Mouse (Mus musculus): ENCODE results near the gene Galnt16. TPM values are rescaled to one million over a fixed set of nuclear protein-coding genes. Genes with fewer than 3 reads are reported as not detected.

The Galnt16 gene
- not detected in 2 replicates for polyA plus RNA-seq (2012)

DNA sequence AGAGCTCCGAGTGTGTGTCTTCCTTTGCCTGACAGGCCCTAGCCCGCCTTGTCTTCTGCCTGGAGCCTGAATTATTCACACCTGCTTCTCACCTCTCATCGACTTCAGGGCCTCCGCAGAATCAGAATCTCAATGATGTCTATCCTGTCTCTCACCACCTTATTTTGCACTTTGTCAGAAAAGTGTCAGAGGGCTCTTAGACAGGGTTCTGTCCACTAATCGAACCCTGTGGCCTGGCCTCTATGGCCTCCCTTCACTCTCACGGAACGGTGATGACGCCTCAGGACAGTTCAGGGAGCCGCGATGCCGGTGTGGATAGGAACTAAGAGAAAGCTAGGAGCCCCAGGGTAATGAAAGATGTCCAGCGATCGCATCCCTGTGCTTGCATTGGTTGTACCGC, at the start of gene Galnt16:
Galnt16 (plus strand) TSS at position 301 of the 400 bp plus-strand sequence.
- TF ChIP-seq GATA1 (IDR thresholded peaks at IDR 0.05; ENCODE audit: low read length): no peak

DNA sequence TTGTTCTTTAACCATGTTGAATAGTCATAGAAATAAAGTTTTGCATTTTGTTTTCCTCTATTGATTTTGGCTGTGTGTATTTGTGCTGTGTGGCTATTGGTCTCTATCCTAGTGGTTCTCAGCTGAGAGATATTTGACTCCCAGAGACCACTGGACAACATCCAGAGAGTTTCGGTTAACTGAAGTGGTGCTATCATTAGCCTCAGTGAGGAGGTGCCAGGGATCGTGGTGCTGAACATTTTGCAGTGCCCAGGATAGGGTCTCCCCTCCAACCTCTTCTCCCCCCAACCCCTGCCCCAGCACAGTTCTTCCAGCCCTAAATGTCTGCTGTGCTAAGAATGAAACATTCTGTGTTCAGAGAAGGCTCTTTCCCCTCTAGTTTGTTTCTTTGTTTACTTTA, 47.9 kb upstream of the Galnt16 start:
- no peak for TF ChIP-seq GATA1 (IDR thresholded peaks at IDR 0.05; ENCODE audit: low read length)

DNA sequence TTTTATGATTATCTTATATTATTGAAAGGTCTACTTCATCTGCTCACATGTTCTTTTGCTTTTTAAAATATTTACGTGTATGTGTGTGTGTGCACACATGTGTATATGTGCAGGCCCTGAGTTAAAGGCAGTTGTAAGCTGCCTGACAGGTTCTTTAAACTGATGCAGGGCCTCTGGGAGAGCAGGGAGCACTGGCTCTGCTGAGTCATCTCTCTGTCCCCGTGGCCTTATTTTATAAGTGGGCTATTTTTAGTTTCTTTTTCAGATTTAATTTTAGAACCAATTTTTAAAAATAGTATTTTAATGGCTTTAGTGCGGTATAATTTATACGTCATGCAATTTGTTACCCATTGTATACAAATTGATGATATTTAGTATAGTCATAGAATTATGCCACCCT, 46.2 kb upstream of the Galnt16 start:
- no peak for TF ChIP-seq GATA1 (IDR thresholded peaks at IDR 0.05; ENCODE audit: low read length)

DNA sequence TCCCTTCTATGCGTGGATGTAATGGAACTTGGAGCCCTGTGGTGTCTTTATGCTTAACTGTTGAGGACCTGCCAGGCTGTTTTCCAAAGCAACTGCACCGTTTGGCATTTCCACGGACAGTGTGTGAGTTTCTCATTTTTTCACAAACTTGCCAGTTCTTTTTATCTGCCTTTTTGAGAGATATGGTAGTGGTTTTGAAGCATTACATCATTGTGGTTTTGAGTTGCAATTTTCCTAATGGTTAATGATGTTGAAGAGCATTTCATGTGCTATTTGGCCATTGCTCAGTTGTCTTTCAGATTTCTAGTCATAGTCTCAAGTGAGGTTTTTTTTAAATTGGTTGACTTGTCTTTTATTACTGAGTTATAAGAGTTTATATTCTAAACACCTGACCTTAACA, 44.3 kb upstream of the Galnt16 start:
- no peak for TF ChIP-seq GATA1 (IDR thresholded peaks at IDR 0.05; ENCODE audit: low read length)

DNA sequence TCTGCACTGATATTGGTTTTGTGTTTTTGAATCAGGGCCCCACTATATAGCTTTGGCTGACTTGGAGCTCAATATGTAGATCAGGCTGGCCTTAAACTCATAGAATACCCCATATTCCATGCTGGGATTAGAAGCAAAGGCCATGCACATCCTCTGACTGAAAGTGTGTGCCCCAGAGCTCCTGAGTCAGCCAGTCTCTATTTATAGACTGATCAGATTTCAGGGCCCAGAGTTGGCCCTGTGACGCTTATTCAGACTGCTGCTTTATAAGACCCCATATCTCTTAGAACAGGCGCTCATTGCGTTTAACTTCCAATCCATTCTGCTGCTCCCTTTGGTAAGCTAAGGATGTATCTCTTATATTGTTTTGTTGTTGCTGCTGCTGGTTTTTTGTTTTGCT, 38.1 kb upstream of the Galnt16 start:
- TF ChIP-seq GATA1 (IDR thresholded peaks at IDR 0.05; ENCODE audit: low read length): no peak

DNA sequence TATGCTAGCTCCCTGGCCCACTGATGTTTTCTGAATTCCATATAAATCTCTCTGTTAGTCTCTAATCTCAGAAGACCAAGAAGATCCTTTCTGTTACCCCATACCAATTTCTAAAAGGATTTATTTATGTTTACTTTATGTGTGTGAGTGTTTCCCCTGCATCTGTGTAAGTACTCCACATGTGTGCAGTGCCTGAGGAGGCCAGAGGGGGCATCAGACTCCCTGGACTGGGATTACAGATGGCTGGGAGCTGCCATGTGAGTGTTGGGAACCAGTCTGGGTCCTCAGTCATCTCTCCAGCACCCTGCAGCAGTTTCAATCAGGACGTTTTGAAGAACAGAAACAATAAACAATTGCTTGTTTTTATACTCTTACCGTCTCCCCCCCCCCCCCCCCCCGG, 34.7 kb upstream of the Galnt16 start:
- no peak for TF ChIP-seq GATA1 (IDR thresholded peaks at IDR 0.05; ENCODE audit: low read length)

DNA sequence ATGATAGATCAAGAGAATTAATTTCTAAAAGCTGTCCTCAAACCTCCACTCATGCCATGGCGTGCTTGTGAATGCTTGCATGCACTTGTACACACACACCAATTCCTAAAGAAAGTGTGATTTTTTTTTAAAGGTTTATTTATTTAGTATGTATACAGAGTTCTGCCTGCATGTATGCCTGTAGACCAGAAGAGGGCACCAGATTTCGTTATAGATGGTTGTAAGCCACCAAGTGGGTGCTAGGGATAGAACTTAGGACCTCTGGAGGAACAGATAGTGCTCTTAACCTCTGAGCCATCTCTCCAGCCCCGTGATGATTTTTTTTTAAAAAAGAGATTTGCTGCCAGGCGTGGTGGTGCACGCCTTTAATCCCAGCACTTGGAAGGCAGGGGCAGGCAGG, 24.8 kb upstream of the Galnt16 start:
- no peak for TF ChIP-seq GATA1 (IDR thresholded peaks at IDR 0.05; ENCODE audit: low read length)

DNA sequence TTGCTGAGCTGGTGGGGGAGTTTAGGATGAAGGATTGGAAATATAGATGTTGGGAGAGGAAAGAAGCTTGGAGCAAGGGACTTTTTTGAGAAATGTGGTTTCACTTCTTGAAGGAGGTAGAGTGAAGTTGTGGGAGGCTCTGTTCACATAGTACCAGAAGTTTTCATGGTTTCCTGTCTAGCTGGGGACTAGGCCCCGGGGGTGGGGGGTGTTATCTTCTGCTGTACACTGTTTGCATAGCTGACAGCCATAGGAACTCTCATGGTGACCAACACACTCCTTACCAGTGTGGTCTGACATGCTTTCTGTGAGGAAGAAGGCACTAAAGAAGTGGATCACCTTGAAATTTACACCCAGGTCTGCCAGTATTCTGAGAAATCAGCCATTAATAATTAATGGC, 22.4 kb upstream of the Galnt16 start:
- TF ChIP-seq GATA1 (IDR thresholded peaks at IDR 0.05; ENCODE audit: low read length): no peak

DNA sequence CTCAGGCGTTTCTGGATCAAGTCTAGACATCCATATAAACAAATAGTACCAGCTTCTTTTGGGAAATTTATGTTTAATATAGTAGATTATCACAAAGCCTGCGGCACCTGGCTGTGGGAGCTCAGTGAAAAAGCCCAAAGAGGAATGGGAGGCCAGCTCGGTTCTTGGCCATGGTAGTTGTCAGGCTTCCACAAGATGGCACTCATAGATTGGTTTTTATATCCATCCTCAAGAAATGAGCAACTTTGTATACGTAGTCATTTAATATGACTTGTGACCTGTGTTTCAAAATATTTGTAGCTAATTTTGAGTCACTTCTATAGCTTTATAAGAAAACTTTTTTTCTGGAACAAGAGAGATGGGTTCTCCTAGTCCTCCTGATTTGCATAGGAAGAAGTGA, 19.7 kb upstream of the Galnt16 start:
- TF ChIP-seq GATA1 (IDR thresholded peaks at IDR 0.05; ENCODE audit: low read length): no peak

DNA sequence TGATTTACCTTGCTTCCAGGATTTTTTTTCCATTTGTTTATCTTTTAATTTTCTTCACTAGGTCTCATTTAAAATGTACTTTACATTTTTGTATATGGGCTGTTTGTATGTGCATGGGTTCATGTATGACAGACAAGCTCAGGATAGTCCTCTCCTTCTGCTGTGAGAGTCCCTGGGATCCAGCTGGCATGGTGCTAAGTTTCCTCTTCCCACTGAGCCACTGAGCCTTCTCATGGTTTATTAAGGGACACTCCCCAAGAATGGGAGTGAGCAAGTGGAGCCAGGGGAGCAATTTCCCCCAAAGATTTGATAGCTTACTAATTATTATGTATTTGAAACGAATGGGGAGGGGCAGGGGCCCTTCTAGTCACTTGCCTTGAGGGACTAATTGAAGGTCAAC, 17.6 kb upstream of the Galnt16 start:
- TF ChIP-seq GATA1 (IDR thresholded peaks at IDR 0.05; ENCODE audit: low read length): no peak

DNA sequence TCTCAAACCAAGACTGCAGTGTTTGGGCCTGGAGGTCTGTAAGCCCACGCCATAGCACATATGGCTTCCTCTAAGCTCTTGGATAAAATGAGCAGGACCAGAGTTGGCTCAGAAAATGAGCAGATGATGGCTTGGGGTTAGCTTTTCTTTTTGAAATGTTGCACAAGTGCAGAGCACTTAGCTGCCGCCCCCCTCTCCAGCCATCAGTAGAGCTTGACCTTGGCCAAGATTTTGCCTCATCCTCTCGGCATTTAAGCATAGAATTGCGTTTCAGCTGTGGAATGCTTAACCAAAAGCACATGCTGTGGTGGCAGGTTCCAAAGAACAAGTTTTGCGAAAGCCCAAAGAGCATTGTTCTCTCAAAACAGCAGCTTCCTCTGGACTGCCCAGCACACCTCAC, 13.4 kb upstream of the Galnt16 start:
- TF ChIP-seq GATA1 (IDR thresholded peaks at IDR 0.05; ENCODE audit: low read length): no peak

DNA sequence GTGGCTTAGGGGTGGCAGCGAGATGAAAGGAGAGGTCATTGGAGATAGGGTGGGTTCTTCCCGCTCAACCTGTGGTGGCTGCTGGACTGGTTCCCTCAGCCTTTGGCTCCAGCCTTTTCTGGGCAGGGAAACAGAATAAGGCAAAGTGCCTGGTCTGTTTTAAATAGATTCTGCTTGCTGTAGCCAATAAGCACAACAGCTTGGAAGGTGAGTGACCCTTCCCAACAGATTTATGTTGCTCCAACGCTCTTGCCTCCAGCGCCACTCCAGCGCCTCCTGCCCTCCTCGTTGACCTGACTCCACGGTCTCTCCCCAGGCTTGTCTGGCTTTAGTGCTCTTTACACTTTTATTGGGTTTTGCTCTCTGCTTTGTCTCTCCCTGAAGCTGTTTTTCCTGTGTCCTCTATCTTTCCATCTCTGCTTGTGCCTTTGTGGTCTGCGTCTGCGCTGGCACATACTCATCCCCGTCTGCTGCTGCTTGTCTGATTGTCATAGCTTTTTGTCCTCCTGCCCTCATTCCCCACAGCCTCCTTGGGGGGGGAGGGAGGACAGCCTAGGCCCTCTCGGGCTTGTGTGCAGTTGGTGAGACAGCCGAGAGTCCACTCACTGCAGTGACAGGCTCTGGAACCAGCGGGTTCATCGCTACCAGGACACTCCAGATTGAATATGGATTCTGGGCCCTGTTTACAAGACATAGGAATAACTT, 10.9 kb upstream of the Galnt16 start:
- no peak for TF ChIP-seq GATA1 (IDR thresholded peaks at IDR 0.05; ENCODE audit: low read length)

DNA sequence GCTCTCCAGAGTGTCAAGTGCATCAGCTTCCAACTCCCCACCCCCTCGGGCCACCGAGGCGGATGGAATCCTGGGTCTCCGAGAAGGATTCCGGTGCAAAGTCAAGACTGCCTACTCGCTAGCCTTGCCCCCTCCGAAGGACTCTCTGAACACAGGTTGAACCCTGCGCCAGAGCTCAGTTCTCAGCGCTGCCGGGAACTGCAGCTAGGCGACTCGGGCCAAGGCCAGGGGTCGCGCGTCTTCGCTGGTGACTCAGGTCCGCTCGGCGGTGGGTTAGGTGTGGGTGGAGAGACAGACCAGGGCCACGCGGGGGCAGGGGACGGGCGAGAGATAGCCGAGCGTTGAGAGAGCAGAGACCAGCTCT, 298 bp downstream of the Galnt16 start:
- no peak for TF ChIP-seq GATA1 (IDR thresholded peaks at IDR 0.05; ENCODE audit: low read length)

DNA sequence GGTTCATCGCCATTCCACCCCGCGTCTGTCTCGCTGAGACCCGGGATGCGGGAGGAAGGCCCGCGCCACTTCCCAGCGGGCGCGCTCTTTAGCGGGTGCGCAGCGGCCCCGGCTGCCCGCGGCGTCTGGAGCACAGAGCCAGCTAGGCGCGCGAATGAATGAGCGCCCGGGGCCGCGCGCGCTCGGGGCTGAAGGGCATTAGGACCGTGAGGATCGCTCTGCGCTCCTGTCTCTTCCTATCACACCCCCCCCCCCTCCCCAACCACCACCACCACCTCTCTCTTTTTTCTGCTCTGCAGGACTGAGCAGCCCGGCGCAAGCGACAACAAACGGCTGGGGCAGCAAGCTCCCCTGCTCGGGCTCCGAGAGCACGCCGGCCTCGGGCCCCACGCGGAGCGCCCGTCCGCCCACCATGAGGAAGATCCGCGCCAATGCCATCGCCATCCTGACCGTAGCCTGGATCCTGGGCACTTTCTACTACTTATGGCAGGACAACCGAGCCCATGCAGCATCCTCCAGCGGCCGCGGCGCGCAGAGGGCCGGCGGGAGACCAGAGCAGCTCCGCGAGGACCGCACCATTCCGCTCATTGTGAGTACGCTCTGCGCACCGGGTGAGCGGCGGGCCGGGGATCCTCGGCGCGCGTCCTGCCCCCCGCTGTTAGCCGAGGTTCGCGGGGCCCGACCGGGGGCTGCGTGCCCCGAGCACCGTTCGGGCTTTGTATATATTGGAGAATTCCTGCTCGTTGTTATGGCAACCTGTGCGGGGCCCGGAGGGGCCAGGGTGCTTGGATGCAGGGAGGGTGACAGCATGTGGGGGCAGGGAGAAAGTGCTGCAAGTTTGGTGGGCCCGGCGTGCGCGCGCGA, 912 bp downstream of the Galnt16 start:
- no peak for TF ChIP-seq GATA1 (IDR thresholded peaks at IDR 0.05; ENCODE audit: low read length)

DNA sequence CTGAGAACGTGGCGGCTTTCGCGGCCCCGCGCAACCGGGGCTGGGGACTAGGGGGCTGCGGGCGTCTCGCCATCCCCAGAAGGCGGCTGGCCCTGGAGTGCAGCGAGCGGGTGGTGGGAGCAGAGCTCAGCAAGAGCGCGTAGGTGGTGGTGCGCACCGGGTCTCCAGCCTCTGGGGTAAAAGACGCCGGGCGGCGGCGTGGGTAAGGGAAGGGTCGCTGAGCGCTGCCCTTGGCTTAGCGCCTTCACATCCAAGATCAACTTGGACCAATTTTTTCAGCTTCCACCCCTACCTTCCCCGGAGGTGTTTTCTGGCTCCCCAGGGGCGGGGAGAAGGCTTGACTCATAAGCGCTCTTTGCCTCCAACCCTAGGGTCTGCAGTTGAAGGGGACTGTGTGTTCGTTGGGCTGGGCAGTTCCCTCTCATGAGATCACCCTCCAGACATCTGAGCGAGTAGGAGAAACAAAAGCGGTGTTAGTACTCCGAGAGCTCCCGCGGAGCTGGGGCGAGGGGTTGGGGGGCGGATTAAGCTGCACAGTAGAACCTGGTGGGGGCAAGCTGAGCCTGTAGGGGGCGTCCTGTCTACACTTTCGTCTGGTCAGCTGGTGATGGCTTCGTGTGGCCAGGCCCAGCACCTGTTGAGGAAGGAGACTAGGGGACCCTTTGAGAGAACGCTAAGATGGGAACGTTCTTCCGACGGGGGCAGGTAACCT, 1.7 kb downstream of the Galnt16 start:
- TF ChIP-seq GATA1 (IDR thresholded peaks at IDR 0.05; ENCODE audit: low read length): no peak

DNA sequence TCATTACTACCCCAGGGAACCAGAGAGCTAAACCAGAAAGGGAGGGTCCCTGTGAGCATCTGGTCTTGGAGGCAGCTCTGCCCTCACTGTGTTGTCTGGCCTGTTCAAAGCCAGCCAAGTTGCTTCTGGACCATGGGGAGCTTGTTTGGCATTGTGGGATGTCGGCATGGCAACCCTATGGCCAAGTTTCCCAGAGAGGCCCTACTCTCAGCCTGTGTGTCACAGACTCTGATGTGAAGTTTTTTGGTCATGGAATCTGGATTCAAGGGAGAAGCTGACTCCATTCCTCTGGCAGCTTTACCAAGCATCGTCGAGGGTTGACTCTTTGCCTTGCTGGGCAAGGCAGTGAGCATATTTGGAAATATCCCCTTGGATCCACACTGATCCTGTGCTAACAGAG, 3.9 kb downstream of the Galnt16 start:
- no peak for TF ChIP-seq GATA1 (IDR thresholded peaks at IDR 0.05; ENCODE audit: low read length)
